Mouse (Mus musculus) E14TG2a.4 (cell line): ENCODE data around the gene Ergic1.

ENCODE experiments used
- CTCF ChIP-seq: conservative IDR thresholded peaks from 2 replicates; pipeline ENCODE4 v1.5.1; 2014; ENCODE audit warnings: low read length
- NANOG ChIP-seq: IDR thresholded peaks from 2 replicates; pipeline ENCODE4 v1.6.1; 2014; ENCODE audit warnings: borderline replicate concordance, low read length, mixed read lengths

- no peak for TF ChIP-seq CTCF
- no peak for TF ChIP-seq NANOG
These were observed 41.1 kb downstream of the Ergic1 start for GRCm38 (mm10) chr17:26602371-26602885.
